Mouse (Mus musculus) lung, postnatal 14 days (tissue): ENCODE measurements around the gene Stpg3.
A peak's percentile ranks its signal among the peaks of the same experiment; 100 is the strongest.
"Not testable (repeated sequence)": the region's sequence is repeated elsewhere in the genome, so short reads cannot be mapped to it uniquely, and the experiment has no call there.

Experiments
- DNase-seq: peaks from one replicate; pipeline ENCODE4 v3.0.0; 2021

Stpg3 gene

GRCm38 (mm10) chr2:25214444-25214843 lies at the start of gene Stpg3:
Stpg3 (minus strand) TSS chr2:25214637.
- DNase-seq = no peak

- DNase-seq = no peak
Measured at GRCm38 (mm10) chr2:25263623-25264285, 49.3 kb upstream of the Stpg3 start.

GRCm38 (mm10) chr2:25262795-25263622 lies 48.6 kb upstream of the Stpg3 start:
- DNase-seq = peak; percentile 36

GRCm38 (mm10) chr2:25262291-25262767 lies 47.9 kb upstream of the Stpg3 start, which contains the start of gene Tprn:
Tprn (plus strand) TSS chr2:25262618.
- peak; percentile 95 for DNase-seq

GRCm38 (mm10) chr2:25261870-25262269 lies 47.4 kb upstream of the Stpg3 start:
- no peak for DNase-seq

GRCm38 (mm10) chr2:25258887-25259286 lies 44.5 kb upstream of the Stpg3 start:
- no peak for DNase-seq

GRCm38 (mm10) chr2:25257250-25257649 lies 42.8 kb upstream of the Stpg3 start:
- not testable (repeated sequence) for DNase-seq

GRCm38 (mm10) chr2:25256443-25257109 lies 42.1 kb upstream of the Stpg3 start:
- peak; percentile 72 for DNase-seq

- peak; percentile 87 for DNase-seq
Measured at GRCm38 (mm10) chr2:25255284-25255779, 40.9 kb upstream of the Stpg3 start, which contains the start of gene Tmem203. Tmem203 (plus strand) TSS chr2:25255439.

- no peak for DNase-seq
Measured at GRCm38 (mm10) chr2:25252331-25252730, 37.9 kb upstream of the Stpg3 start.

- DNase-seq = no peak
Measured at GRCm38 (mm10) chr2:25246183-25247072, 32.0 kb upstream of the Stpg3 start, which contains the start of gene AL732309.1. AL732309.1 (minus strand) TSS chr2:25246863.

- DNase-seq = no peak
Measured at GRCm38 (mm10) chr2:25244144-25244543, 29.7 kb upstream of the Stpg3 start.

GRCm38 (mm10) chr2:25243342-25243741 lies 28.9 kb upstream of the Stpg3 start:
- DNase-seq = no peak

GRCm38 (mm10) chr2:25242101-25242506 lies 27.7 kb upstream of the Stpg3 start, which contains the start of the genes Rnf208 and Cysrt1:
Rnf208 (plus strand) TSS chr2:25242255.
Cysrt1 (minus strand) TSS chr2:25242452.
- no peak for DNase-seq

GRCm38 (mm10) chr2:25241438-25241775 lies 27.0 kb upstream of the Stpg3 start:
- DNase-seq = no peak

GRCm38 (mm10) chr2:25240723-25241437 lies 26.4 kb upstream of the Stpg3 start:
- DNase-seq = peak; percentile 76

GRCm38 (mm10) chr2:25240310-25240709 lies 25.9 kb upstream of the Stpg3 start:
- no peak for DNase-seq

- DNase-seq = no peak
Measured at GRCm38 (mm10) chr2:25239766-25240165, 25.3 kb upstream of the Stpg3 start.

GRCm38 (mm10) chr2:25238106-25238505 lies 23.7 kb upstream of the Stpg3 start:
- no peak for DNase-seq

GRCm38 (mm10) chr2:25237522-25237921 lies 23.1 kb upstream of the Stpg3 start:
- DNase-seq = peak; percentile 69

- DNase-seq = no peak
Measured at GRCm38 (mm10) chr2:25236614-25237013, 22.2 kb upstream of the Stpg3 start, which contains the start of gene Rnf224. Rnf224 (minus strand) TSS chr2:25236787.
